Mouse (Mus musculus) intestine, embryonic 15.5 days (tissue): ENCODE measurements around the gene Gtf2f2. TPM values are rescaled to one million over a fixed set of nuclear protein-coding genes. Genes with fewer than 3 reads are reported as not detected.

ENCODE experiments used
- ATAC-seq: fragments of 200-750 bp; cut with Nextera tagmentation; 2 replicates; pipeline ENCODE4 v1.8.0; 2017; ENCODE audit warnings: moderate TSS enrichment, moderate library complexity
- H3K27ac ChIP-seq: fragments of 300-500 bp; sonication (generic); 2 replicates; pipeline ENCODE4 v1.5.1; 2015; ENCODE audit warnings: mild to moderate bottlenecking, inconsistent platforms
- H3K27me3 ChIP-seq: fragments of 300-500 bp; sonication (generic); replicated peaks from 2 replicates; pipeline ENCODE4 v1.6.1; 2015; ENCODE audit warnings: inconsistent platforms
- H3K36me3 ChIP-seq: fragments of 300-500 bp; sonication (generic); 2 replicates; pipeline ENCODE4 v1.6.1; 2015; ENCODE audit warnings: inconsistent platforms
- H3K4me1 ChIP-seq: fragments of 300-500 bp; sonication (generic); replicated peaks from 2 replicates; pipeline ENCODE4 v1.6.1; 2015; ENCODE audit warnings: inconsistent platforms
- H3K4me2 ChIP-seq: fragments of 300-500 bp; sonication (generic); replicated peaks from 2 replicates; pipeline ENCODE4 v1.6.1; 2015; ENCODE audit warnings: mild to moderate bottlenecking, inconsistent platforms
- H3K4me3 ChIP-seq: fragments of 300-500 bp; sonication (generic); replicated peaks from 2 replicates; pipeline ENCODE4 v1.5.1; 2015; ENCODE audit warnings: inconsistent platforms
- H3K9ac ChIP-seq: fragments of 300-500 bp; sonication (generic); 2 replicates; pipeline ENCODE4 v1.6.1; 2015; ENCODE audit warnings: inconsistent platforms
- H3K9me3 ChIP-seq: fragments of 300-500 bp; sonication (generic); 2 replicates; pipeline ENCODE4 v1.6.1; 2016; ENCODE audit warnings: inconsistent platforms
- WGBS: fragments of 180-500 bp; shearing (Covaris S2); methylation state at CpG from one replicate; pipeline ENCODE4 v1.1.7; 2015; 5-methylcytosine and 5-hydroxymethylcytosine counted together
- polyA plus RNA-seq: library from polyadenylated mRNA; unstranded; fragments of >200 nt; fragmentation: Nextera tagmentation; extraction: Ambion mirVana; gene quantifications from 2 replicates; pipeline ENCODE4 v1.2.1, GENCODE M21; 2015

The Gtf2f2 gene
- polyA plus RNA-seq, 1 experiment from 2014 or later = 37.2 TPM

DNA sequence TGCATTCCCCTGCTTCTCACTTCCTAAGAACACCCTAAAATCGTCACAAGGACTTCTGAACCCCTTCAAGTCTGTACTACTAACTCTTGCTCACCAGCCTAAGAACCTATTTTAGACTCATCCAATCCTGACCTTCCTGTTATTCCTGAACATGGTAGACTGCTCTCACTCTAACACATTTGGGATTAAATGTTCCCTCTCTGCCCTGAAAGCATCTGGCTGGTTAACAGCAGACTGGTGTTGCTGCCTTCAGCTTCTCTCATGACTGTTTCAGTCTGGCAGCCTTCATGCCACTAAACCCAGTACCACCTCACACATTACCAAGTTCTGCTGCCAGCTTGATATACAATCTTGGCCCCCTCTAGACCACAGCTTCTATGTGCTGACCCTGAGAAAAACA, 21.5 kb downstream of the Gtf2f2 start:
- Histone ChIP-seq H3K4me3 (no peak overlapping the region), H3K27ac (no peak overlapping the region), H3K27me3 (no peaks in the 10 kb centered on the region), H3K9ac (no peak overlapping the region), H3K4me1 (peaks cover 5% of the 10 kb centered on the region; the same call in 1 of the 2 replicates), H3K36me3 (no peaks in the 10 kb centered on the region), H3K9me3 (no peaks in the 10 kb centered on the region), H3K4me2 (no peak overlapping the region)
- WGBS = 83% methylated on average over 1 of the region's 1 CpGs
- ATAC-seq = no peak

DNA sequence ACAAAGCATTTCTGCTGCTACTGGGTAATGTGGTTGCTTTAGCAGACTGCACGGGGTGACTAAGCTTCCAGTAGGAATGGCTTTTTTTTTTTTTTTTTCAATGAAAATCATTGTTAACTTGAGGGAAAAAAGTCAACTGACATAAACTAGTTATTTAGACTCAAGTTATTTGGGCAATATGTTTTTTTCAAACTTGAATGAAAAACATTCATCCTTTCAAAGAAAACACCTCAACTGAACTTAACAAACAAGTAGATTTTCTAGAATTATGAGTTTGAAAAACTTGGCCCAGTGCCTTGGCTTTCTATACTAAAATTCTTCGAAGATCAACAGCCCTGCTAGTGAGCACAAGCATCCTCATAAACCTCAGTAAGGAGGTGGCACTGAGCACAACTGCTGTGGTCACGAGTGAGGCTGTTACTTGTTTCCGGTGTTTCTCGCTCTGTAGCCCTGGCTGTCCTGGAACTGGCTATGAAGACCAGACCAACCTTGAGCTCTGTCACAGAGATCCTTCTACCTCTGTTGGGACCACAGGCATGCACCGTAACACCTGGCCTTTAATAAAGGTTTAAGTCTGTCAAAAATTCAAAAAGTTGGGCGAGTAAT, 23.7 kb downstream of the Gtf2f2 start:
- H3K4me1 ChIP-seq = peaks cover 5% of the 10 kb centered on the region; the same call in 1 of the 2 replicates
- WGBS = 78% methylated on average over 7 of the region's 7 CpGs
- H3K4me2 ChIP-seq = no peak overlapping the region
- no peaks in the 10 kb centered on the region for H3K36me3 ChIP-seq
- ATAC-seq = no peak
- H3K9ac ChIP-seq = no peak overlapping the region
- H3K27me3 ChIP-seq = no peaks in the 10 kb centered on the region
- H3K9me3 ChIP-seq = no peaks in the 10 kb centered on the region
- no peak overlapping the region for H3K27ac ChIP-seq
- H3K4me3 ChIP-seq = no peak overlapping the region

DNA sequence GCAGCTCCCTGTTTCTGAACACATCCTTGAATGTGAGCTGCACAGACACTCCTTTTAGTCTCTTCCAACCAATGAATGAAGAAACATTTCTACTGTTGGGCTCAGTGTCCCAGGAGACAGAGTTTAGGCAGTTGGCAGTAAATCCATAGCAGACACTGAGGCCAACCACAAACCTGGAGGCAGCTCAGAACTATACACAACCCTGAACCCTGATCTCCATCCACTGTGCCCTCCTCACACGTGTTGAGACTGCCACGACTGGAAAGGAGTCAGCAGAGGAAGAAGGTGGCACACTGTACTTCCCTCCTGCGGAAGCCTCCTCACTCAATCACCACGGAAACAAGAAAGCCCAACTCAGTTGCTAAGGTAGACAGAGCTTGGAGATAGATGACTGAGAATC, 25.6 kb downstream of the Gtf2f2 start:
- WGBS = 53% methylated on average over 4 of the region's 4 CpGs
- H3K27ac ChIP-seq = no peak overlapping the region
- no peak overlapping the region for H3K9ac ChIP-seq
- no peaks in the 10 kb centered on the region for H3K9me3 ChIP-seq
- ATAC-seq = no peak
- peaks cover 5% of the 10 kb centered on the region; the same call in 1 of the 2 replicates for H3K4me1 ChIP-seq
- no peaks in the 10 kb centered on the region for H3K36me3 ChIP-seq
- H3K4me3 ChIP-seq = no peak overlapping the region
- no peaks in the 10 kb centered on the region for H3K27me3 ChIP-seq
- no peak overlapping the region for H3K4me2 ChIP-seq

- peaks cover 5% of the 10 kb centered on the region; the same call in 1 of the 2 replicates for H3K4me1 ChIP-seq
- H3K36me3 ChIP-seq = no peaks in the 10 kb centered on the region
- ATAC-seq = no peak
- H3K4me2 ChIP-seq = no peak overlapping the region
- no peak overlapping the region for H3K4me3 ChIP-seq
- WGBS = 87% methylated on average over 2 of the region's 2 CpGs
- H3K9me3 ChIP-seq = no peaks in the 10 kb centered on the region
- H3K27ac ChIP-seq = no peak overlapping the region
- no peaks in the 10 kb centered on the region for H3K27me3 ChIP-seq
- no peak overlapping the region for H3K9ac ChIP-seq
These were observed 26.8 kb downstream of the Gtf2f2 start for GRCm38 (mm10) chr14:75983891-75984290.

DNA sequence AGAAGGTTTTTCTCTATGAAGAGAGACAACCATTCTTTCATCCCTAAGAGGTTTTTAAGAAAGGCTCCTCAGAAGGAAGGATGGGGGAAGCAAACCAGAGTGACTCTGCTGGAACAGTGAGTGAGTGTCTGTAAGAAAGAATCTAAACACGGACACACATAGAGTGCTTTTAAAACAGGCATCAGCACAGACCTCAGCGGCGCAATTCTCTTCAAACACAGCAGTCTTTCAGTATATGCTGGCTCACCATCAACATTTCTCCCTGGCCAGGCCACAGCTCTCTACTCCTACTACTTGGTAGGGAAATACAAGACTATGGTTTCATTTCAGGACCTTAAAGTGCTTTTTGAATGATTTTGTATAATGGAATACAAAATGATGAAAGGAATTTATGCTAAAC, 29.4 kb downstream of the Gtf2f2 start:
- H3K4me1 ChIP-seq = peaks cover 5% of the 10 kb centered on the region; the same call in 1 of the 2 replicates
- no peak overlapping the region for H3K9ac ChIP-seq
- H3K9me3 ChIP-seq = no peaks in the 10 kb centered on the region
- no peak overlapping the region for H3K4me2 ChIP-seq
- H3K36me3 ChIP-seq = no peaks in the 10 kb centered on the region
- WGBS = 83% methylated on average over 3 of the region's 3 CpGs
- ATAC-seq = no peak
- H3K27ac ChIP-seq = no peak overlapping the region
- H3K4me3 ChIP-seq = no peak overlapping the region
- H3K27me3 ChIP-seq = no peaks in the 10 kb centered on the region

GRCm38 (mm10) chr14:75976107-75976506, 34.6 kb downstream of the Gtf2f2 start:
- Histone ChIP-seq H3K36me3 (no peaks in the 10 kb centered on the region), H3K9me3 (no peaks in the 10 kb centered on the region), H3K4me2 (no peak overlapping the region), H3K4me1 (no peaks in the 10 kb centered on the region), H3K9ac (no peak overlapping the region), H3K4me3 (no peak overlapping the region), H3K27me3 (no peaks in the 10 kb centered on the region), H3K27ac (no peak overlapping the region)
- 48% methylated on average over 3 of the region's 3 CpGs for WGBS
- no peak for ATAC-seq

- Histone ChIP-seq H3K4me1 (no peaks in the 10 kb centered on the region), H3K4me3 (no peak overlapping the region), H3K27me3 (no peaks in the 10 kb centered on the region), H3K9me3 (no peaks in the 10 kb centered on the region), H3K27ac (no peak overlapping the region), H3K9ac (no peak overlapping the region), H3K36me3 (no peaks in the 10 kb centered on the region), H3K4me2 (no peak overlapping the region)
- ATAC-seq = no peak
- WGBS = 61% methylated on average over 5 of the region's 5 CpGs
These were observed 43.4 kb downstream of the Gtf2f2 start for GRCm38 (mm10) chr14:75967291-75967690.

- Histone ChIP-seq H3K9ac (no peak overlapping the region), H3K9me3 (no peaks in the 10 kb centered on the region), H3K4me3 (no peak overlapping the region), H3K27ac (no peak overlapping the region), H3K36me3 (no peaks in the 10 kb centered on the region), H3K4me1 (no peaks in the 10 kb centered on the region), H3K4me2 (no peak overlapping the region), H3K27me3 (no peaks in the 10 kb centered on the region)
- no peak for ATAC-seq
- WGBS = 86% methylated on average over 1 of the region's 1 CpGs
These were observed 46.2 kb downstream of the Gtf2f2 start for GRCm38 (mm10) chr14:75964433-75964832.

DNA sequence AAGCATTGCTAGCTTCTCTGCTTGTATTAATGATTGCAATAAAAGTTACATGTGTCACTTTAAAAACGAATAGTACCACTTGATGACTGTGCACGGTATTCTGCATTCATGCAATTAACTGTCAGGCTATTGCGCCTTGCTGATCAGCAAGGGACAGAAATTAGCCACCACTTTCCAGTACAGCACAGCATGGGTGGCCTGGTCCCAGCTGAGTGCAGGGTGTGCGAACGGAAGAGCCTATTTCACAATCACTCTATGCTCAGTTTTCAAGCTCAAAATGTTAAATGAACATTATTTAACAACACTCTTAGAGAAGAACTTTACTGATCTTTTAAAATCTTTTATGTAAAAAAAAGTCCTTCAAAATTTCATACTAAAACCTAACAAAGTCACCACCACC, 46.7 kb downstream of the Gtf2f2 start:
- Histone ChIP-seq H3K9me3 (no peaks in the 10 kb centered on the region), H3K27ac (no peak overlapping the region), H3K4me1 (no peaks in the 10 kb centered on the region), H3K4me3 (no peak overlapping the region), H3K27me3 (no peaks in the 10 kb centered on the region), H3K9ac (no peak overlapping the region), H3K4me2 (no peak overlapping the region), H3K36me3 (no peaks in the 10 kb centered on the region)
- WGBS = 76% methylated on average over 5 of the region's 5 CpGs
- ATAC-seq = no peak

- 54% methylated on average over 5 of the region's 5 CpGs for WGBS
These were observed 47.5 kb downstream of the Gtf2f2 start for GRCm38 (mm10) chr14:75963215-75963614.

DNA sequence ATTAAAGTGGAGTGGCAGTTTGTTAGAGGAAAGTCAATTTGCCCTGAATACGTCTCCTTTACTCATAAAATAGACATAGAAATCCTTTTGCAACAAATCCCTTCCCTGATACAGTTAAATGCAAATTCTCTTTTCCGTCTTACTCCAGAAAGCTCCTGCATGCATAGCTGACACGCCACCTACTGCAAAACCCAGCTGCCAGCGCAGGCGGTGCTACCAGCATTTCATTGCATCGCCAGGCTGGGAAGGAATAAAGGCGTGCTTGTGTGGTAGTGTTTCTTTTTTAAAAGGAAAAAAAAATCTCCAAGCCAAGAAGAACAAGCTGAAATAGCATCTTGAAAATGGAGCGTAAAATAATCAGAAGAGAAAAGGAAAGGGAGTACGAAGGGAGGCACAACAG, 48.4 kb downstream of the Gtf2f2 start:
- Histone ChIP-seq H3K4me3 (no peak overlapping the region), H3K27ac (no peak overlapping the region), H3K4me2 (no peak overlapping the region), H3K27me3 (no peaks in the 10 kb centered on the region), H3K4me1 (no peaks in the 10 kb centered on the region), H3K9me3 (no peaks in the 10 kb centered on the region), H3K9ac (no peak overlapping the region), H3K36me3 (no peaks in the 10 kb centered on the region)
- 89% methylated on average over 9 of the region's 9 CpGs for WGBS
- no peak for ATAC-seq

More at GRCm38 (mm10) chr14:75963215-75963614, 47.5 kb downstream of the Gtf2f2 start:
- ATAC-seq = no peak
- no peak overlapping the region for H3K9ac ChIP-seq
- H3K4me3 ChIP-seq = no peak overlapping the region
- no peak overlapping the region for H3K27ac ChIP-seq
- H3K9me3 ChIP-seq = no peaks in the 10 kb centered on the region
- H3K36me3 ChIP-seq = no peaks in the 10 kb centered on the region
- no peaks in the 10 kb centered on the region for H3K27me3 ChIP-seq
- H3K4me1 ChIP-seq = no peaks in the 10 kb centered on the region
- H3K4me2 ChIP-seq = no peak overlapping the region

DNA sequence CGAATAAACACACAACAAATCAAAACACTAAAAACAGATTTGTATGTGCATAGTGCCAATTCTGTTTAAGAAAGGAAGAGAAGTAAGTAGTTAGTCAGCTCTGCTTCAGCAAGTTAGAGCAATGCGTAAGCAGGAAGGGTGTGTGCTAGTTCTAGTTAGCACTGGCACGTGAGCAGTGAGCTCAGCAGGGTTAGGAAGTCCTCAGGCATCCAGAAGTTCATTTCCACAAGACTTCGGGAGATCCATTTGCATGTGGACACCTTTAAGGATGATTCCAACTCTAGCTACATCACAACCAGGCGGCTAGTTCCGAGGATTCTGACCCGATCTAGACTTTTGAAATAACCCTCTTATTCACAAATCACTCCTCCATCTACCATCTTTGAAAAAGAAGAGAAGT, 55.9 kb downstream of the Gtf2f2 start, which contains the start of gene Kctd4:
Gene Kctd4, plus strand, starts transcription at position 244 of the 400 bp plus-strand sequence.
- no peak for ATAC-seq
- Histone ChIP-seq H3K4me2 (no peak within 1 kb of the TSS), H3K27me3 (no peaks in the 10 kb centered on the region), H3K27ac (no peak within 1 kb of the TSS), H3K36me3 (no peaks in the 10 kb centered on the region), H3K9ac (no peak within 1 kb of the TSS), H3K4me1 (no peaks in the 10 kb centered on the region), H3K9me3 (no peaks in the 10 kb centered on the region), H3K4me3 (no peak within 1 kb of the TSS)
- WGBS = 89% methylated on average over 7 of the region's 7 CpGs

DNA sequence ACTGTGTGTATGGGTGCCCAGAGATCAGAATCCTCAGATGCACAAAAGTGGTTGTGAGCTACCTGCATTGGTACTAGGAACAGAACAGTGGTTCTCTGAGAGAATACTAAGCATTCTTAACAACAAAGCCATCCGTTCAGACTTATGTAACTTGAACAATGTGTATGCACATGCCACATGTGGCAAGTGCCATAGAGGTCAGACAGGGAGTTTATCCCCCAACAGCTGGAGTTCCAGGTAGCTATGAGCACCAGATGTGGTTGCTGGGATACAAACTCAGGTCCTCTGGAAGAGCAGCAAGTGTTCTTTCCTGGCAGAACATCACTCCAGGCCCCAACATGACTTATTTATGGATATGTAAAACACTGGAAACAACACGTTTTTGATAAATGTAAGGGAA, 57.7 kb downstream of the Gtf2f2 start:
- H3K9me3 ChIP-seq = no peaks in the 10 kb centered on the region
- no peak for ATAC-seq
- H3K4me3 ChIP-seq = no peak overlapping the region
- 68% methylated on average over 2 of the region's 2 CpGs for WGBS
- no peak overlapping the region for H3K9ac ChIP-seq
- H3K4me1 ChIP-seq = no peaks in the 10 kb centered on the region
- no peaks in the 10 kb centered on the region for H3K36me3 ChIP-seq
- H3K27me3 ChIP-seq = no peaks in the 10 kb centered on the region
- no peak overlapping the region for H3K27ac ChIP-seq
- no peak overlapping the region for H3K4me2 ChIP-seq
